Mouse (Mus musculus): ENCODE measurements around the gene Zfp839. TPM values are rescaled to one million over a fixed set of nuclear protein-coding genes. Genes with fewer than 3 reads are reported as not detected.
"Not testable (repeated sequence)": the region's sequence is repeated elsewhere in the genome, so short reads cannot be mapped to it uniquely, and the experiment has no call there.

Zfp839 gene
- total RNA-seq, 1 experiment from 2014 or later: 8.2 TPM

- not testable (repeated sequence) for ATAC-seq (replicated peaks in 1 of 2; ENCODE audit: insufficient read depth in 1 of 2, low FRiP score in 2 of 2, low TSS enrichment in 1 of 2, low read depth in 1 of 2, poor library complexity in 2 of 2, severe bottlenecking in 2 of 2)
These were observed 8.6 kb downstream of the Zfp839 start for GRCm38 (mm10) chr12:110858681-110859080.

- no peak for ATAC-seq (replicated peaks in 1 of 2; ENCODE audit: insufficient read depth in 1 of 2, low FRiP score in 2 of 2, low TSS enrichment in 1 of 2, low read depth in 1 of 2, poor library complexity in 2 of 2, severe bottlenecking in 2 of 2)
These were observed 10.2 kb downstream of the Zfp839 start for GRCm38 (mm10) chr12:110860293-110860692.

GRCm38 (mm10) chr12:110861256-110861655, 11.2 kb downstream of the Zfp839 start:
- ATAC-seq (replicated peaks in 1 of 2; ENCODE audit: insufficient read depth in 1 of 2, low FRiP score in 2 of 2, low TSS enrichment in 1 of 2, low read depth in 1 of 2, poor library complexity in 2 of 2, severe bottlenecking in 2 of 2): no peak

- ATAC-seq (replicated peaks in 1 of 2; ENCODE audit: insufficient read depth in 1 of 2, low FRiP score in 2 of 2, low TSS enrichment in 1 of 2, low read depth in 1 of 2, poor library complexity in 2 of 2, severe bottlenecking in 2 of 2): no peak
These were observed 14.0 kb downstream of the Zfp839 start for GRCm38 (mm10) chr12:110864008-110864407.

GRCm38 (mm10) chr12:110865571-110865970, 15.5 kb downstream of the Zfp839 start:
- ATAC-seq (replicated peaks in 1 of 2; ENCODE audit: insufficient read depth in 1 of 2, low FRiP score in 2 of 2, low TSS enrichment in 1 of 2, low read depth in 1 of 2, poor library complexity in 2 of 2, severe bottlenecking in 2 of 2): no peak

- ATAC-seq (replicated peaks in 1 of 2; ENCODE audit: insufficient read depth in 1 of 2, low FRiP score in 2 of 2, low TSS enrichment in 1 of 2, low read depth in 1 of 2, poor library complexity in 2 of 2, severe bottlenecking in 2 of 2): no peak
These were observed 15.9 kb downstream of the Zfp839 start for GRCm38 (mm10) chr12:110865989-110866388.

GRCm38 (mm10) chr12:110870107-110870506, 20.1 kb downstream of the Zfp839 start:
- ATAC-seq (replicated peaks in 1 of 2; ENCODE audit: insufficient read depth in 1 of 2, low FRiP score in 2 of 2, low TSS enrichment in 1 of 2, low read depth in 1 of 2, poor library complexity in 2 of 2, severe bottlenecking in 2 of 2): no peak

GRCm38 (mm10) chr12:110871247-110871646, 21.2 kb downstream of the Zfp839 start:
- ATAC-seq (replicated peaks in 1 of 2; ENCODE audit: insufficient read depth in 1 of 2, low FRiP score in 2 of 2, low TSS enrichment in 1 of 2, low read depth in 1 of 2, poor library complexity in 2 of 2, severe bottlenecking in 2 of 2): no peak

- no peak for ATAC-seq (replicated peaks in 1 of 2; ENCODE audit: insufficient read depth in 1 of 2, low FRiP score in 2 of 2, low TSS enrichment in 1 of 2, low read depth in 1 of 2, poor library complexity in 2 of 2, severe bottlenecking in 2 of 2)
These were observed 25.3 kb downstream of the Zfp839 start for GRCm38 (mm10) chr12:110875351-110875750.

GRCm38 (mm10) chr12:110882291-110882690, 32.2 kb downstream of the Zfp839 start:
- ATAC-seq (replicated peaks in 1 of 2; ENCODE audit: insufficient read depth in 1 of 2, low FRiP score in 2 of 2, low TSS enrichment in 1 of 2, low read depth in 1 of 2, poor library complexity in 2 of 2, severe bottlenecking in 2 of 2): no peak

GRCm38 (mm10) chr12:110885251-110885650, 35.2 kb downstream of the Zfp839 start:
- no peak for ATAC-seq (replicated peaks in 1 of 2; ENCODE audit: insufficient read depth in 1 of 2, low FRiP score in 2 of 2, low TSS enrichment in 1 of 2, low read depth in 1 of 2, poor library complexity in 2 of 2, severe bottlenecking in 2 of 2)

- ATAC-seq (replicated peaks in 1 of 2; ENCODE audit: insufficient read depth in 1 of 2, low FRiP score in 2 of 2, low TSS enrichment in 1 of 2, low read depth in 1 of 2, poor library complexity in 2 of 2, severe bottlenecking in 2 of 2): no peak; a peak in 1 of 4 replicates
These were observed 38.1 kb downstream of the Zfp839 start for GRCm38 (mm10) chr12:110888106-110888505.

- ATAC-seq (replicated peaks in 1 of 2; ENCODE audit: insufficient read depth in 1 of 2, low FRiP score in 2 of 2, low TSS enrichment in 1 of 2, low read depth in 1 of 2, poor library complexity in 2 of 2, severe bottlenecking in 2 of 2): peak in 1 of 2 experiments; percentile 17; a peak in 3 of 4 replicates
These were observed 38.6 kb downstream of the Zfp839 start for GRCm38 (mm10) chr12:110888606-110889005.

- ATAC-seq (replicated peaks in 1 of 2; ENCODE audit: insufficient read depth in 1 of 2, low FRiP score in 2 of 2, low TSS enrichment in 1 of 2, low read depth in 1 of 2, poor library complexity in 2 of 2, severe bottlenecking in 2 of 2): peak; percentile 96 to 98
These were observed 39.3 kb downstream of the Zfp839 start, which contains the start of the genes Cinp and Tecpr2 for GRCm38 (mm10) chr12:110889036-110890020. Gene Cinp (minus strand): TSS chr12:110889145. Gene Tecpr2 (plus strand): TSS chr12:110889264.

- ATAC-seq (replicated peaks in 1 of 2; ENCODE audit: insufficient read depth in 1 of 2, low FRiP score in 2 of 2, low TSS enrichment in 1 of 2, low read depth in 1 of 2, poor library complexity in 2 of 2, severe bottlenecking in 2 of 2): no peak
These were observed 41.8 kb downstream of the Zfp839 start for GRCm38 (mm10) chr12:110891887-110892286.

GRCm38 (mm10) chr12:110902106-110902505, 52.1 kb downstream of the Zfp839 start:
- ATAC-seq (replicated peaks in 1 of 2; ENCODE audit: insufficient read depth in 1 of 2, low FRiP score in 2 of 2, low TSS enrichment in 1 of 2, low read depth in 1 of 2, poor library complexity in 2 of 2, severe bottlenecking in 2 of 2): no peak

GRCm38 (mm10) chr12:110903536-110903935, 53.5 kb downstream of the Zfp839 start:
- no peak for ATAC-seq (replicated peaks in 1 of 2; ENCODE audit: insufficient read depth in 1 of 2, low FRiP score in 2 of 2, low TSS enrichment in 1 of 2, low read depth in 1 of 2, poor library complexity in 2 of 2, severe bottlenecking in 2 of 2)

- ATAC-seq (replicated peaks in 1 of 2; ENCODE audit: insufficient read depth in 1 of 2, low FRiP score in 2 of 2, low TSS enrichment in 1 of 2, low read depth in 1 of 2, poor library complexity in 2 of 2, severe bottlenecking in 2 of 2): peak; percentile 32 to 53; a peak in 3 of 4 replicates
These were observed 57.8 kb downstream of the Zfp839 start for GRCm38 (mm10) chr12:110907845-110908244.
